Mouse (Mus musculus) liver, adult 2 months (tissue): ENCODE measurements around the gene Chmp6. TPM values are rescaled to one million over a fixed set of nuclear protein-coding genes. Genes with fewer than 3 reads are reported as not detected.

Experiments
- DNase-seq: peaks from one replicate; pipeline ENCODE4 v3.0.0-alpha.2; 2011; ENCODE audit warnings: low read depth, low spot score; ENCODE audit errors: extremely low read depth
- H3K27ac ChIP-seq: fragments of 200-500 bp; replicated peaks from 2 replicates; pipeline ENCODE4 v1.5.1; 2012; ENCODE audit warnings: low read depth, mild to moderate bottlenecking, control low read depth, inconsistent platforms, low read length; ENCODE audit not compliant: insufficient read depth
- H3K27me3 ChIP-seq: fragments of 200-500 bp; 2 replicates; pipeline ENCODE4 v1.6.1; 2012; ENCODE audit warnings: mild to moderate bottlenecking, moderate library complexity, low read length, inconsistent platforms; ENCODE audit not compliant: control insufficient read depth, insufficient read depth
- H3K36me3 ChIP-seq: fragments of 200-500 bp; 2 replicates; pipeline ENCODE4 v1.6.1; 2012; ENCODE audit warnings: low read length, inconsistent platforms; ENCODE audit not compliant: control insufficient read depth, insufficient read depth
- H3K4me1 ChIP-seq: fragments of 200-500 bp; 2 replicates; pipeline ENCODE4 v1.6.1; 2011; ENCODE audit warnings: low read length; ENCODE audit not compliant: control insufficient read depth, insufficient read depth
- H3K4me3 ChIP-seq: fragments of 200-500 bp; 2 replicates; pipeline ENCODE4 v1.5.1; 2011; ENCODE audit warnings: low read depth, mild to moderate bottlenecking, control low read depth, low read length, moderate library complexity; ENCODE audit not compliant: insufficient read depth
- H3K79me2 ChIP-seq: fragments of 200-500 bp; 2 replicates; pipeline ENCODE4 v1.6.1; 2012; ENCODE audit warnings: inconsistent platforms, mild to moderate bottlenecking, low read length, moderate library complexity; ENCODE audit not compliant: control insufficient read depth, insufficient read depth
- H3K9ac ChIP-seq: fragments of 200-500 bp; 2 replicates; pipeline ENCODE4 v1.6.1; 2012; ENCODE audit warnings: low read depth, mild to moderate bottlenecking, control low read depth, inconsistent platforms, low read length
- CTCF ChIP-seq: fragments of 200-500 bp; IDR thresholded peaks from 2 replicates; pipeline ENCODE4 v1.5.1; 2011; ENCODE audit warnings: low read depth, low read length, control low read depth
- POLR2A ChIP-seq: fragments of 200-500 bp; IDR thresholded peaks from 2 replicates; pipeline ENCODE4 v1.6.1; 2011; ENCODE audit warnings: low read length, control low read depth; ENCODE audit not compliant: insufficient read depth; ENCODE audit errors: extremely low read depth
- WGBS: fragments of 180-500 bp; shearing (Covaris S2); methylation state at CpG from one replicate; pipeline ENCODE4 v1.1.7; 2018; 5-methylcytosine and 5-hydroxymethylcytosine counted together
- polyA plus RNA-seq: library from polyadenylated mRNA; depleted of rRNA; stranded (reverse); fragments of >200 nt; gene quantifications from 2 replicates; pipeline ENCODE4 v1.2.3, GENCODE M21; 2012
- total RNA-seq: library from RNA; depleted of rRNA; stranded (reverse); fragments of >200 nt; gene quantifications from 2 replicates; pipeline ENCODE4 v1.2.3, GENCODE M21; 2014

Gene Chmp6
- total and polyA plus RNA-seq, 2 experiments = 21.6 to 34.2 TPM

DNA sequence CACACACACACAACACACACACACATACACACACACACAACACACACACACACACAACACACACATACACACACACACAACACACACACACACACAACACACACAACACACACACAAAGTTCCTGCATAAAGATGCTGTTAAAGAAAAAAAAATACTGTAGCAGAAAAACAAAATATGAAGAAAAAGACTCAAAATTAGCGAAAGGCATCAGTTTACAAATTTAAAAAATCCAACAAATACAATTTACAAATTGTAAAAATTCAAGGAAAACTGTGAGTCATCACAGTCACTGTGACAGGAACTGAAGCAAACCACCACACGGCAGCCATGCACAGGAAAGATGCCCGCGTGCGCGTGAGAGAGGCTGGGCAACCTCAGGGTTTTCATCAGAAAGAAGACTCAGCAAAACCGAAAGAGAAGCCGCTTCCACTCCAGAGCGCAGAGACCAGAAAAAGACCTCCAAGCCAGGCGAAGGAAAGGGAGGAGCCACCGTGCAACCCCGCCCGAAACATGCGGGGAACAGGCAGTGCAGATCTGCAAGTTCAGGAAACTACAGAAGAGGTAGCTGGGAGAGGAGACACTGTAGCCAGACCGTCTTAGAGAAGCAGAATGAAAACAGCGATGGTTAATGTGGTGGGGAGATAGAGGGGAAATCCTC, 14.9 kb downstream of the Chmp6 start:
- 35% methylated on average over 16 of the region's 16 CpGs for WGBS
- no peaks in the 10 kb centered on the region for H3K79me2 ChIP-seq
- no peaks in the 10 kb centered on the region for H3K36me3 ChIP-seq
- no peak overlapping the region for H3K27ac ChIP-seq
- no peaks in the 10 kb centered on the region for H3K4me1 ChIP-seq
- peak overlapping the region; percentile 29; the same call in 1 of the 2 replicates for H3K9ac ChIP-seq
- H3K27me3 ChIP-seq = no peaks in the 10 kb centered on the region
- peak; percentile 19 for DNase-seq
- TF ChIP-seq POLR2A (no peak), CTCF (no peak)
- 0 out of 2 replicates have a peak overlapping the region, but pooled peaks have one; percentile 6 for H3K4me3 ChIP-seq

DNA sequence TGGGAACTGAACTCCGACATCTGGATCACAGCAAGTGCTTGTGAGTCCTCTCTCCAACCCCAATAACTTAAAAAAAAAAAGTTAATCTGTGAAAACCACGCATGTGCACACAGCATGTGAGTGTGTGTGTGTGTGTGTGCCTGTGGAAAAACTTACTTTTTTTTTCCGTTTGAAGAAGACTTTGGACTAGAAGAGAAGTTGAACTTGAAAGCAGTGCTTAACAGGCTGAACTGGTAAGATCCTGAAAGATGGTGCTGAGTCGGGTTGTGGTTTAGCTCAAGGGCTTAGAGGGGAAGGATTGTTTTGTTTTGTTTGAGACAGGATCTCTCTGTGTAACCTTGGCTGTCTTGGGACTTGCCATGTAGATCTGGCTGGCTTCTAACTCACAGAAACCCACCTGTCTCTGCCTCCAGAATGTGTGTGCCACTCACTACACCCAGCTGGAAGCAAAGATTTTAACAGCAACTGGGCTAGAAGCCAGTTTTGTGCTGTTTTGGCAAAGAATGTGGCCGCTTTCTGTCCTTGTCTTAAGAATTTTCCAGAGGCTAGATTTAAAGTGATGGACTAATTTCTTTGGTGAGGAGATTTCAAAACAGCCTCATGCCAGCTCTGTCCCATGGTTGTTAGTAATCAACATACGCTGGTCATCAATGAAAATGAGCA, 16.5 kb downstream of the Chmp6 start:
- Histone ChIP-seq H3K36me3 (no peaks in the 10 kb centered on the region), H3K4me1 (no peaks in the 10 kb centered on the region), H3K27ac (no peak overlapping the region), H3K79me2 (no peaks in the 10 kb centered on the region), H3K4me3 (no peak overlapping the region), H3K27me3 (no peaks in the 10 kb centered on the region), H3K9ac (no peak overlapping the region)
- 81% methylated on average over 6 of the region's 6 CpGs for WGBS
- DNase-seq = no peak
- TF ChIP-seq CTCF = no peak
- no peak for TF ChIP-seq POLR2A

DNA sequence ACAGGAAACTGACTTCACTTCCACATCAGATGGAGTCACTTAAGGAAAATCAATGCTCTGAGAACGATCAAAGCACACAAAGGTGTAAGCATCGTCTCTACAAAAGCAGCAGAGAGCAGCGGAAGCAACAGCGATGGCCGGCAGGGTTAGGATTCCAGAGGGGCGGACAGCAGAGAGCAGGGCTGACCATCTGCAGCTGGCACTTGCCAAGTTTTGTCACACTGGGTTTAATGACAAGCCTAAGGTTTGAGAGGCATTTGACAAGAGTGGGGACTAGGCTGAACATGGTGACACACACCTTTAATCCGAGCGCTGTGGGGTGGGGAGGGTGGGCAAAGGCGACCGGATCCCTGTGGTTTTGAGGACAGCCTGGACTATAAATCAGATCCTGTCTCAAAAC, 18.6 kb downstream of the Chmp6 start:
- 73% methylated on average over 10 of the region's 10 CpGs for WGBS
- Histone ChIP-seq H3K4me1 (peaks cover 10% of the 10 kb centered on the region), H3K79me2 (no peaks in the 10 kb centered on the region), H3K4me3 (no peak overlapping the region), H3K27me3 (no peaks in the 10 kb centered on the region), H3K9ac (no peak overlapping the region), H3K36me3 (no peaks in the 10 kb centered on the region), H3K27ac (no peak overlapping the region)
- no peak for DNase-seq
- TF ChIP-seq CTCF = no peak
- no peak for TF ChIP-seq POLR2A

DNA sequence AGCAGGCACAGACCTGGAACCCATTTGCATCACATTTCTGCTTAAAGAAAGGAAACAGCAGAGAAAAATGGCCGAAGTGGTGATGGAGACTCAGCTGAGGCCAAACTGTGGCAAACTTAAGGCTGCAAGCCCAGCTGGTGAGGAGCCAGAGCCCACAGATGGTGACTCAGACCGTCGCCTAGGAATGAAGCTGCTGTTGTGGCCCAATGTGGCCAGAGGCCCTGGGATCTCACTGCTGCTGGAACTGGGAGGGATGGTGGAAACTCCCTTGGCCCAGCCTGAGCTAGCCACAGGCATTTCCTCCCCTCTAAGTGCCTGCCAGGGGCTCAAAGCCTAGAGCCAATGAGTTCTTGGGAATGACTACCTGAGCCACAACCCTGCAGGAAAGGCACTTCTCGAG, 19.9 kb downstream of the Chmp6 start:
- H3K27ac ChIP-seq = no peak overlapping the region
- H3K79me2 ChIP-seq = no peaks in the 10 kb centered on the region
- TF ChIP-seq CTCF = no peak
- no peak for TF ChIP-seq POLR2A
- WGBS = 72% methylated on average over 4 of the region's 4 CpGs
- no peak overlapping the region for H3K4me3 ChIP-seq
- no peak overlapping the region for H3K9ac ChIP-seq
- no peaks in the 10 kb centered on the region for H3K36me3 ChIP-seq
- DNase-seq = no peak
- H3K27me3 ChIP-seq = no peaks in the 10 kb centered on the region
- peaks cover 23% of the 10 kb centered on the region for H3K4me1 ChIP-seq

DNA sequence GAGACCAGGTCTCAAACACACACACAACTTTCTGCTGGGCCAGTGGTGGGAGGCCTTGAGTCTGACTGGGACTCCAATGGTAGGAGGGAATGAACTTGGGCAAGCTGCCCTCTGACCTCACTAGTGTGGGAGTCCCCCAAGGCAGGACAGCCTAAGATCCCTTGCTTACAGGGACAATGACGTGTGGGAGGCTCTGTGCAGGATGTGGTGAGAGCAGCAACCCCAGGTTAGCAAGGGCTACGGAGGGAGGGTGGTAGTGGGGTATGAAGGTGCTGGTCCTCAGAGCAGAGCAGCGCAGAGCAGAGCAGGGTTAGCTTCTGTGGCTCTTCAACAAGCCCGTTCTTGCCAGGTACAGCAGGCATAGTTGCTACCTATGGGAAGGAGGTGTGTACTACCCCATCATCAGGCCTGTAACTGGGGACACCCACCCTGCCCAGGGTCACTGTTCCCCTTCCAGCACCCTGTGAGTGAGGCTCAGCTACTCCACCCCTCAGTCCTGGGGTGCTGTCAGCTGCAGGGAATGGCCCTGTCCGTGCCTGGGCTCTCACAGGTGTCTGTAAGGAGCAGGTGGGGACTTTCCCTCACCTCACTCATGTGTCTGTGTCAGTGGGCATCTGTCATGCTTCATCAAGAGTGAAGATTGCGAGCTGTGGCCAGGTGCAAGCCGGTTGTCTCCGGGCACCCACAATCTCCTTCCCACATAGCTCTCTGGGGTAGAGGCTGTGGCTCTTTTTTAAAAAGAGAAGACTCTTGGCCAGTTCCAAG, 20.8 kb downstream of the Chmp6 start:
- Histone ChIP-seq H3K79me2 (no peaks in the 10 kb centered on the region), H3K9ac (no peak overlapping the region), H3K4me1 (peaks cover 29% of the 10 kb centered on the region), H3K4me3 (no peak overlapping the region), H3K27ac (no peak overlapping the region), H3K36me3 (no peaks in the 10 kb centered on the region), H3K27me3 (no peaks in the 10 kb centered on the region)
- DNase-seq = no peak
- no peak for TF ChIP-seq CTCF
- no peak for TF ChIP-seq POLR2A
- WGBS = 90% methylated on average over 8 of the region's 8 CpGs
